Mouse (Mus musculus): ENCODE data around the gene Tial1. TPM values are rescaled to one million over a fixed set of nuclear protein-coding genes. Genes with fewer than 3 reads are reported as not detected.

Gene Tial1
- polyA plus RNA-seq, 1 experiment from 2014 or later, result 17.9 TPM

GRCm38 (mm10) chr7:128412071-128412833 lies 49.3 kb downstream of the Tial1 start:
- Histone ChIP-seq H3K9me3 (replicated peaks) (no peaks in the 10 kb centered on the region), H3K9ac (peak overlapping the region; percentile 23; the same call in 1 of the 2 replicates), H3K27ac (peak overlapping the region; percentile 53), H3K4me3 (no peak overlapping the region), H3K4me2 (peak overlapping the region; percentile 24), H3K4me1 (peaks cover 74% of the 10 kb centered on the region), H3K36me3 (peaks cover 26% of the 10 kb centered on the region), H3K27me3 (replicated peaks) (no peaks in the 10 kb centered on the region; the same call in 1 of the 2 replicates)
- peak; percentile 46; the same call in 1 of the 2 replicates for ATAC-seq
- 41% methylated on average over 10 of the region's 10 CpGs for WGBS (ENCODE audit: insufficient replicate concordance)

- no peak overlapping the region for H3K9ac ChIP-seq
- WGBS (ENCODE audit: insufficient replicate concordance), result 79% methylated on average over 11 of the region's 11 CpGs
Observed at GRCm38 (mm10) chr7:128410708-128411413, 50.7 kb downstream of the Tial1 start.

GRCm38 (mm10) chr7:128408265-128408664 lies 53.3 kb downstream of the Tial1 start:
- Histone ChIP-seq H3K27me3 (replicated peaks) (no peaks in the 10 kb centered on the region), H3K4me1 (peaks cover 66% of the 10 kb centered on the region), H3K36me3 (peaks cover 26% of the 10 kb centered on the region), H3K27ac (no peak overlapping the region), H3K9ac (no peak overlapping the region), H3K9me3 (replicated peaks) (no peaks in the 10 kb centered on the region), H3K4me2 (no peak overlapping the region), H3K4me3 (no peak overlapping the region)
- WGBS (ENCODE audit: insufficient replicate concordance), result 86% methylated on average over 5 of the region's 5 CpGs
- no peak for ATAC-seq

More at GRCm38 (mm10) chr7:128410708-128411413, 50.7 kb downstream of the Tial1 start:
- Histone ChIP-seq H3K9me3 (replicated peaks) (no peaks in the 10 kb centered on the region), H3K4me3 (no peak overlapping the region), H3K4me1 (peaks cover 67% of the 10 kb centered on the region), H3K36me3 (peaks cover 26% of the 10 kb centered on the region), H3K27me3 (replicated peaks) (no peaks in the 10 kb centered on the region), H3K27ac (0 out of 2 replicates have a peak overlapping the region, but pooled peaks have one; percentile 31), H3K4me2 (no peak overlapping the region)
- no peak for ATAC-seq

DNA sequence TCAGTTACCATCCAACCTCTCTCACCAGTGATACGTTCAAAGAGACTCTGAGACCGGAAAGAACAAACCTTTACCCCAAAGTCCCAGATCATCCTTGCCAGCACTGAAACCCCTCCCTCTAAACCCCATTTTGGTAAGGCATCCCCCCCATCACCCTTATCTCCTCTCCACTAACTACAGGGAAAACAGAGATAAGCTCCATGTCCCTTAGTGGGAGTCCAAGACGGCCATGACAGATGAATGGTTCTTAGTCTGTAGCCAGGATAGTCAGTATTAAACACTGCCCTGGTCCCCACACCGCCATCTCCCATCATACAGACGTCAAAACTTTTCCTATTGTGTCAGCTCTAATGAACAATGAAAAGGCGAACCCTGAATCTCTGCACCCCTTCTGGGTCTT lies 57.5 kb downstream of the Tial1 start:
- Histone ChIP-seq H3K4me1 (peaks cover 72% of the 10 kb centered on the region), H3K36me3 (peaks cover 42% of the 10 kb centered on the region), H3K4me2 (peak overlapping the region; percentile 33), H3K27me3 (replicated peaks) (no peaks in the 10 kb centered on the region), H3K9me3 (replicated peaks) (peaks cover 12% of the 10 kb centered on the region; the same call in 1 of the 2 replicates), H3K9ac (peak overlapping the region; percentile 22; the same call in 1 of the 2 replicates), H3K4me3 (no peak overlapping the region), H3K27ac (peak overlapping the region; percentile 78)
- ATAC-seq, result no peak
- WGBS (ENCODE audit: insufficient replicate concordance), result 56% methylated on average over 6 of the region's 6 CpGs

DNA sequence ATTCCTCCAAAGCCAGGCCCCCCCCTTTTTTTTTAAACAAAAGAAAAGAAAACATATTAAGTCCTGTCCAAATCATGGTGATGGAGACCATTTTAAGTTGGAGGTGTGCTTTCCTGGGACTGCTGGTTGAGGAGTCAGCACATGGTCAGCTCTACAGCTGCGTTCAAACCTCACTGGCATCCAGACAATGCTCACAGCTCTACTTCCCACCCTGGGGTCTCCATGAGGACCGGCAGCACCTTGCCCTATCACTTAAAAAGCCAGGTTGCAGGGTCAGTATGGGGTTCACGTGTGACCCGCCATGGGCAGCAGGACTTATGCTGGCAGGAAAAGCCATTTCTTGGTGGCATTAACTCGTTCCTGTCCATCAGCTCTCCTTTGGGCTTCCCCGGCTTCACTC lies 57.9 kb downstream of the Tial1 start:
- H3K27me3 ChIP-seq (replicated peaks), result no peaks in the 10 kb centered on the region
- 53% methylated on average over 6 of the region's 6 CpGs for WGBS (ENCODE audit: insufficient replicate concordance)
- peak overlapping the region; percentile 22; the same call in 1 of the 2 replicates for H3K9ac ChIP-seq
- peaks cover 40% of the 10 kb centered on the region for H3K36me3 ChIP-seq
- H3K27ac ChIP-seq, result peak overlapping the region; percentile 78
- ATAC-seq, result no peak
- peaks cover 76% of the 10 kb centered on the region for H3K4me1 ChIP-seq
- H3K4me2 ChIP-seq, result peak overlapping the region; percentile 33
- no peak overlapping the region for H3K4me3 ChIP-seq
- H3K9me3 ChIP-seq (replicated peaks), result peaks cover 12% of the 10 kb centered on the region; the same call in 1 of the 2 replicates

- Histone ChIP-seq H3K27me3 (replicated peaks) (no peaks in the 10 kb centered on the region), H3K9ac (peak overlapping the region; percentile 22; the same call in 1 of the 2 replicates), H3K36me3 (peaks cover 36% of the 10 kb centered on the region), H3K9me3 (replicated peaks) (peaks cover 12% of the 10 kb centered on the region; the same call in 1 of the 2 replicates), H3K4me1 (peaks cover 81% of the 10 kb centered on the region), H3K4me3 (no peak overlapping the region), H3K4me2 (peak overlapping the region; percentile 33), H3K27ac (peak overlapping the region; percentile 78)
- WGBS (ENCODE audit: insufficient replicate concordance), result 29% methylated on average over 10 of the region's 10 CpGs
- ATAC-seq, result peak; percentile 61
Observed at GRCm38 (mm10) chr7:128403128-128403527, 58.4 kb downstream of the Tial1 start.

DNA sequence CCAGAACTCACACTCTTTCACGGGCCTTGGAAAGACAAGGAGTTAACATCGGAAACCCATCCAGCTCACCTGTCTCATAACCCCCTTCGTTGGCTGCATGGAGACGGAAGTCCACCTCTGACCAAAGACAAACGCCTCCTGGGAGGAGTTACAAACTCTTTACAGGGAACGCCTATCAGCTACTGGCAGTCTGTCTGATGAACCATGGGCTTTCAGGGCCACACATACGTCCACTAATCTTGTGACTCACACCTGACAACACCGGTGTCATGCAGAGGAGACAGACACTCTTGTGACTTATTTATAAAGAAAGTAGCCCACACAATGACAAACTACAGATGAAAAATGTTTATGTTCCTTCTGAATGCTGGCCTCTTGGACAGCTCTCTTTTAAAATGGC lies 58.9 kb downstream of the Tial1 start:
- Histone ChIP-seq H3K4me3 (no peak overlapping the region), H3K4me1 (peaks cover 85% of the 10 kb centered on the region), H3K27ac (peak overlapping the region; percentile 78), H3K9ac (peak overlapping the region; percentile 22; the same call in 1 of the 2 replicates), H3K9me3 (replicated peaks) (peaks cover 12% of the 10 kb centered on the region; the same call in 1 of the 2 replicates), H3K36me3 (peaks cover 40% of the 10 kb centered on the region), H3K4me2 (peak overlapping the region; percentile 33), H3K27me3 (replicated peaks) (no peaks in the 10 kb centered on the region)
- ATAC-seq, result peak; percentile 53
- WGBS (ENCODE audit: insufficient replicate concordance), result 49% methylated on average over 8 of the region's 8 CpGs

- Histone ChIP-seq H3K9ac (peak overlapping the region; percentile 46), H3K4me1 (peaks cover 76% of the 10 kb centered on the region), H3K9me3 (replicated peaks) (peaks cover 12% of the 10 kb centered on the region; the same call in 1 of the 2 replicates), H3K27me3 (replicated peaks) (no peaks in the 10 kb centered on the region), H3K4me3 (no peak overlapping the region), H3K27ac (peak overlapping the region; percentile 84), H3K4me2 (peak overlapping the region; percentile 40), H3K36me3 (peaks cover 42% of the 10 kb centered on the region)
- 10% methylated on average over 4 of the region's 4 CpGs for WGBS (ENCODE audit: insufficient replicate concordance)
- peak; percentile 81 for ATAC-seq
Observed at GRCm38 (mm10) chr7:128398664-128399063, 62.9 kb downstream of the Tial1 start.

GRCm38 (mm10) chr7:128397066-128397465 lies 64.5 kb downstream of the Tial1 start:
- WGBS (ENCODE audit: insufficient replicate concordance), result 46% methylated on average over 2 of the region's 2 CpGs
- no peak for ATAC-seq
- peaks cover 36% of the 10 kb centered on the region for H3K36me3 ChIP-seq
- no peak overlapping the region for H3K9ac ChIP-seq
- no peak overlapping the region for H3K4me3 ChIP-seq
- H3K4me1 ChIP-seq, result peaks cover 76% of the 10 kb centered on the region
- no peak overlapping the region for H3K27ac ChIP-seq
- no peaks in the 10 kb centered on the region for H3K27me3 ChIP-seq (replicated peaks)
- no peak overlapping the region for H3K4me2 ChIP-seq
- H3K9me3 ChIP-seq (replicated peaks), result peaks cover 8% of the 10 kb centered on the region; the same call in 1 of the 2 replicates

- no peak for ATAC-seq
- Histone ChIP-seq H3K9me3 (replicated peaks) (no peaks in the 10 kb centered on the region), H3K9ac (no peak overlapping the region), H3K36me3 (peaks cover 8% of the 10 kb centered on the region; the same call in 1 of the 2 replicates), H3K4me3 (no peak overlapping the region), H3K27me3 (replicated peaks) (no peaks in the 10 kb centered on the region), H3K4me2 (no peak overlapping the region), H3K4me1 (peaks cover 83% of the 10 kb centered on the region), H3K27ac (0 out of 2 replicates have a peak overlapping the region, but pooled peaks have one; percentile 22)
- WGBS (ENCODE audit: insufficient replicate concordance), result 42% methylated on average over 4 of the region's 4 CpGs
Observed at GRCm38 (mm10) chr7:128393756-128394155, 67.8 kb downstream of the Tial1 start.

- Histone ChIP-seq H3K36me3 (peaks cover 13% of the 10 kb centered on the region; the same call in 1 of the 2 replicates), H3K9me3 (replicated peaks) (no peaks in the 10 kb centered on the region), H3K9ac (peak overlapping the region; percentile 13), H3K4me2 (peak overlapping the region; percentile 40), H3K27me3 (replicated peaks) (no peaks in the 10 kb centered on the region), H3K4me3 (no peak overlapping the region), H3K4me1 (peaks cover 79% of the 10 kb centered on the region), H3K27ac (peak overlapping the region; percentile 75)
- WGBS (ENCODE audit: insufficient replicate concordance), result 31% methylated on average over 5 of the region's 5 CpGs
- no peak for ATAC-seq
Observed at GRCm38 (mm10) chr7:128392972-128393314, 68.6 kb downstream of the Tial1 start.

All from liver, embryonic 12.5 days (tissue).